Mouse (Mus musculus): Measurements from ENCODE around the gene Bbs10.

GRCm38 (mm10) chr10:111339296-111339695 lies 40.8 kb downstream of the Bbs10 start:
- TF ChIP-seq CTCF (IDR thresholded peaks at IDR 0.05; ENCODE audit: low read depth, low read length) (no peak), GATA1 (IDR thresholded peaks at IDR 0.05; ENCODE audit: borderline replicate concordance, low read length) (no peak), TAL1 (conservative IDR thresholded peaks at IDR 0.05; ENCODE audit: low read depth, low read length) (no peak), POLR2AphosphoS5 (IDR thresholded peaks at IDR 0.05; ENCODE audit: insufficient replicate concordance, low read depth, low read length) (no peak)
